Mouse (Mus musculus) small intestine, adult 2 months (tissue): Measurements from ENCODE around the gene Ccdc107.

Experiments used
- CTCF ChIP-seq: fragments of 200-500 bp; IDR thresholded peaks from 2 replicates; pipeline ENCODE4 v1.5.1; 2012; ENCODE audit warnings: low read depth, mild to moderate bottlenecking, control low read depth, inconsistent platforms, low read length, moderate library complexity, mixed read lengths; ENCODE audit not compliant: insufficient replicate concordance, insufficient read length; ENCODE audit errors: extremely low read depth
- POLR2A ChIP-seq: fragments of 200-500 bp; IDR thresholded peaks from 2 replicates; pipeline ENCODE4 v1.6.1; 2012; ENCODE audit warnings: low read depth, mild to moderate bottlenecking, control low read depth, inconsistent platforms, low read length, moderate library complexity

- no peak for TF ChIP-seq POLR2A
- TF ChIP-seq CTCF: no peak
These were observed 16.4 kb downstream of the Ccdc107 start for GRCm38 (mm10) chr4:43509109-43509508.
